Mouse (Mus musculus): Measurements from ENCODE around the gene Ahnak. TPM values are rescaled to one million over a fixed set of nuclear protein-coding genes. Genes with fewer than 3 reads are reported as not detected.
A peak's percentile ranks its signal among the peaks of the same experiment; 100 is the strongest.

Ahnak gene
- polyA plus RNA-seq (2015; fragmentation: Nextera tagmentation; extraction: Ambion mirVana), result 86.6 and 103 TPM in 2 replicates

- ATAC-seq (ENCODE audit: low FRiP score, low TSS enrichment), result peak; percentile 78
- Histone ChIP-seq H3K9ac (ENCODE audit: low read length) (peak within 1 kb of the TSS; percentile 97), H3K36me3 (ENCODE audit: control insufficient read depth, insufficient read depth, low read length) (no peaks in the 10 kb centered on the region), H3K4me1 (replicated peaks; ENCODE audit: control insufficient read depth, insufficient read depth) (peaks cover 27% of the 10 kb centered on the region), H3K27ac (replicated peaks) (peak within 1 kb of the TSS; percentile 99), H3K4me2 (replicated peaks; ENCODE audit: low read depth) (peak within 1 kb of the TSS; percentile 76), H3K9me3 (ENCODE audit: control insufficient read depth, low read length) (no peaks in the 10 kb centered on the region), H3K4me3 (ENCODE audit: low read depth, low read length) (peak within 1 kb of the TSS; percentile 91), H3K27me3 (ENCODE audit: control insufficient read depth, insufficient read depth, low read length) (no peaks in the 10 kb centered on the region)
- TF ChIP-seq EP300 (optimal IDR thresholded peaks at IDR 0.05), result no peak
- no peak for TF ChIP-seq CTCF (IDR thresholded peaks at IDR 0.05; ENCODE audit: low read depth)
- peak; percentile 91 for DNase-seq (ENCODE audit: low spot score)
- under 1% methylated on average over 42 of the region's 42 CpGs for WGBS
Measured at GRCm38 (mm10) chr19:8989066-8989566, at the start of gene Ahnak. TSS of gene Ahnak (plus strand) at chr19:8989284.

GRCm38 (mm10) chr19:8940526-8941133, 48.5 kb upstream of the Ahnak start:
- Histone ChIP-seq H3K9ac (ENCODE audit: low read length) (no peak overlapping the region), H3K4me3 (ENCODE audit: low read depth, low read length) (no peak overlapping the region), H3K4me1 (replicated peaks; ENCODE audit: control insufficient read depth, insufficient read depth) (0 out of 2 replicates have a peak, but pooled peaks cover 2% of the 10 kb centered on the region), H3K27ac (replicated peaks) (no peak overlapping the region), H3K4me2 (replicated peaks; ENCODE audit: low read depth) (peak overlapping the region; percentile 71), H3K36me3 (ENCODE audit: control insufficient read depth, insufficient read depth, low read length) (peaks cover 12% of the 10 kb centered on the region), H3K9me3 (ENCODE audit: control insufficient read depth, low read length) (no peaks in the 10 kb centered on the region), H3K27me3 (ENCODE audit: control insufficient read depth, insufficient read depth, low read length) (no peaks in the 10 kb centered on the region)
- DNase-seq (ENCODE audit: low spot score) (no peak), ATAC-seq (ENCODE audit: low FRiP score, low TSS enrichment) (no peak)
- TF ChIP-seq EP300 (optimal IDR thresholded peaks at IDR 0.05) (no peak), CTCF (IDR thresholded peaks at IDR 0.05; ENCODE audit: low read depth) (no peak)
- WGBS, result 79% methylated on average over 15 of the region's 15 CpGs

GRCm38 (mm10) chr19:8941136-8941514, 48.0 kb upstream of the Ahnak start:
- Histone ChIP-seq H3K4me3 (ENCODE audit: low read depth, low read length) (peak overlapping the region; percentile 91), H3K4me2 (replicated peaks; ENCODE audit: low read depth) (peak overlapping the region; percentile 71), H3K27me3 (ENCODE audit: control insufficient read depth, insufficient read depth, low read length) (no peaks in the 10 kb centered on the region), H3K9me3 (ENCODE audit: control insufficient read depth, low read length) (no peaks in the 10 kb centered on the region), H3K4me1 (replicated peaks; ENCODE audit: control insufficient read depth, insufficient read depth) (0 out of 2 replicates have a peak, but pooled peaks cover 2% of the 10 kb centered on the region), H3K9ac (ENCODE audit: low read length) (peak overlapping the region; percentile 65), H3K36me3 (ENCODE audit: control insufficient read depth, insufficient read depth, low read length) (peaks cover 15% of the 10 kb centered on the region), H3K27ac (replicated peaks) (peak overlapping the region; percentile 58)
- ATAC-seq (ENCODE audit: low FRiP score, low TSS enrichment), result no peak
- TF ChIP-seq CTCF (IDR thresholded peaks at IDR 0.05; ENCODE audit: low read depth) (no peak), EP300 (optimal IDR thresholded peaks at IDR 0.05) (no peak)
- WGBS, result 43% methylated on average over 10 of the region's 10 CpGs
- DNase-seq (ENCODE audit: low spot score), result no peak

GRCm38 (mm10) chr19:8941515-8942217, 47.4 kb upstream of the Ahnak start, which contains the start of gene Mta2:
TSS of gene Mta2 (plus strand) at chr19:8941875.
- peak within 1 kb of the TSS; percentile 99 for H3K27ac ChIP-seq (replicated peaks)
- H3K4me2 ChIP-seq (replicated peaks; ENCODE audit: low read depth), result peak within 1 kb of the TSS; percentile 71
- TF ChIP-seq EP300 (optimal IDR thresholded peaks at IDR 0.05) (no peak), CTCF (IDR thresholded peaks at IDR 0.05; ENCODE audit: low read depth) (peak; percentile 53)
- under 1% methylated on average over 64 of the region's 64 CpGs for WGBS
- H3K9ac ChIP-seq (ENCODE audit: low read length), result peak within 1 kb of the TSS; percentile 98
- no peaks in the 10 kb centered on the region for H3K9me3 ChIP-seq (ENCODE audit: control insufficient read depth, low read length)
- peaks cover 18% of the 10 kb centered on the region for H3K36me3 ChIP-seq (ENCODE audit: control insufficient read depth, insufficient read depth, low read length)
- ATAC-seq (ENCODE audit: low FRiP score, low TSS enrichment), result peak; percentile 95
- 0 out of 2 replicates have a peak, but pooled peaks cover 2% of the 10 kb centered on the region for H3K4me1 ChIP-seq (replicated peaks; ENCODE audit: control insufficient read depth, insufficient read depth)
- DNase-seq (ENCODE audit: low spot score), result peak; percentile 99
- peak within 1 kb of the TSS; percentile 91 for H3K4me3 ChIP-seq (ENCODE audit: low read depth, low read length)
- no peaks in the 10 kb centered on the region for H3K27me3 ChIP-seq (ENCODE audit: control insufficient read depth, insufficient read depth, low read length)

GRCm38 (mm10) chr19:8942276-8942964, 46.7 kb upstream of the Ahnak start:
- ATAC-seq (ENCODE audit: low FRiP score, low TSS enrichment) (peak; percentile 61), DNase-seq (ENCODE audit: low spot score) (peak; percentile 71)
- TF ChIP-seq CTCF (IDR thresholded peaks at IDR 0.05; ENCODE audit: low read depth), result no peak
- TF ChIP-seq EP300 (optimal IDR thresholded peaks at IDR 0.05), result no peak
- Histone ChIP-seq H3K9ac (ENCODE audit: low read length) (peak overlapping the region; percentile 98), H3K4me2 (replicated peaks; ENCODE audit: low read depth) (peak overlapping the region; percentile 71), H3K4me3 (ENCODE audit: low read depth, low read length) (peak overlapping the region; percentile 91), H3K9me3 (ENCODE audit: control insufficient read depth, low read length) (no peaks in the 10 kb centered on the region), H3K27me3 (ENCODE audit: control insufficient read depth, insufficient read depth, low read length) (no peaks in the 10 kb centered on the region), H3K4me1 (replicated peaks; ENCODE audit: control insufficient read depth, insufficient read depth) (0 out of 2 replicates have a peak, but pooled peaks cover 2% of the 10 kb centered on the region), H3K36me3 (ENCODE audit: control insufficient read depth, insufficient read depth, low read length) (peaks cover 24% of the 10 kb centered on the region), H3K27ac (replicated peaks) (peak overlapping the region; percentile 99)
- WGBS, result under 1% methylated on average over 41 of the region's 46 CpGs
